Mouse (Mus musculus) forebrain, postnatal 0 days (tissue): ENCODE measurements around the gene Iqcf3. TPM values are rescaled to one million over a fixed set of nuclear protein-coding genes. Genes with fewer than 3 reads are reported as not detected.
A peak's percentile ranks its signal among the peaks of the same experiment; 100 is the strongest.

Experiments
- ATAC-seq: fragments of 200-750 bp; cut with Nextera tagmentation; 2 replicates; pipeline ENCODE4 v1.8.0; 2017; ENCODE audit warnings: mild to moderate bottlenecking, moderate library complexity
- DNase-seq: peaks from one replicate; pipeline ENCODE4 v3.0.0-alpha.2; 2015
- H3K27ac ChIP-seq: fragments of 300-500 bp; sonication (generic); 2 replicates; pipeline ENCODE4 v1.5.1; 2014; ENCODE audit warnings: low read depth, mild to moderate bottlenecking, antibody characterized with exemption, low read length, moderate library complexity, mixed read lengths
- H3K27me3 ChIP-seq: fragments of 300-500 bp; sonication (generic); 2 replicates; pipeline ENCODE4 v1.6.1; 2014; ENCODE audit warnings: mild to moderate bottlenecking, low read length, mixed read lengths; ENCODE audit not compliant: insufficient read depth
- H3K36me3 ChIP-seq: fragments of 300-500 bp; sonication (generic); 2 replicates; pipeline ENCODE4 v1.6.1; 2014; ENCODE audit warnings: mild to moderate bottlenecking, moderate library complexity; ENCODE audit not compliant: insufficient read depth
- H3K4me1 ChIP-seq: fragments of 300-500 bp; sonication (generic); 2 replicates; pipeline ENCODE4 v1.6.1; 2014; ENCODE audit warnings: antibody characterized with exemption; ENCODE audit not compliant: insufficient read depth
- H3K4me2 ChIP-seq: fragments of 300-500 bp; sonication (generic); 2 replicates; pipeline ENCODE4 v1.6.1; 2014; ENCODE audit warnings: low read depth, mild to moderate bottlenecking, moderate library complexity
- H3K4me3 ChIP-seq: fragments of 300-500 bp; sonication (generic); 2 replicates; pipeline ENCODE4 v1.5.1; 2014; ENCODE audit warnings: low read depth, low read length, mixed read lengths
- H3K9ac ChIP-seq: fragments of 300-500 bp; sonication (generic); 2 replicates; pipeline ENCODE4 v1.6.1; 2014; ENCODE audit warnings: mild to moderate bottlenecking
- H3K9me3 ChIP-seq: fragments of 300-500 bp; sonication (generic); 2 replicates; pipeline ENCODE4 v1.6.1; 2016; ENCODE audit warnings: low read length
- CTCF ChIP-seq: sonication (generic); IDR thresholded peaks from 2 replicates; pipeline ENCODE4 v1.5.1; 2016; ENCODE audit warnings: antibody characterized with exemption, control low read depth, low read depth
- WGBS: fragments of 180-500 bp; shearing (Covaris S2); extraction: QIAGEN DNeasy Blood & Tissue Kit; methylation state at CpG from one replicate; pipeline ENCODE4 v1.1.7; 2014; 5-methylcytosine and 5-hydroxymethylcytosine counted together
- polyA plus RNA-seq: library from polyadenylated mRNA; unstranded; fragments of >200 nt; fragmentation: Nextera tagmentation; extraction: Ambion mirVana; gene quantifications from 2 replicates; pipeline ENCODE4 v1.2.1, GENCODE M21; 2015
- total RNA-seq: library from RNA; depleted of rRNA; stranded (reverse); fragments of >200 nt; gene quantifications from 2 replicates; pipeline ENCODE4 v1.2.3, GENCODE M21; 2014

The Iqcf3 gene
- total and polyA plus RNA-seq, 2 experiments from 2014 or later, result not detected

DNA sequence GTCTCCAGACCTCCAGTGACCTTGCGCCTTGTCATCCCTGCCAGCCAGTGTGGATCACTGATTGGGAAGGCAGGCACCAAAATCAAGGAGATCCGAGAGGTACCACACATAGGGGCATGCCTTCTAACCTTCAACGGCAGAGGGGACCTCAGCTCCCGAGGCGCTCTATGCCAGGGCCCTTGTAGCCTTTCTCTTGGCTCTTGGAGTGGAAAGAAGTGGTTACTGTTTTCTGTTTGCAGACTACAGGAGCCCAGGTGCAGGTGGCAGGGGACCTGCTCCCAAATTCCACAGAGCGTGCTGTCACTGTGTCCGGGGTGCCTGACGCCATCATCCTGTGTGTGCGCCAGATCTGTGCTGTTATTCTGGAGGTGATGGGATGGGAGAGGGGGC, 100.4 kb downstream of the Iqcf3 start:
- peaks cover 37% of the 10 kb centered on the region for H3K36me3 ChIP-seq
- H3K27me3 ChIP-seq, result no peaks in the 10 kb centered on the region
- ATAC-seq, result no peak
- 87% methylated on average over 9 of the region's 9 CpGs for WGBS
- DNase-seq, result no peak
- no peak for TF ChIP-seq CTCF
- peaks cover 23% of the 10 kb centered on the region for H3K4me1 ChIP-seq
- no peak overlapping the region for H3K27ac ChIP-seq
- H3K4me3 ChIP-seq, result no peak overlapping the region
- H3K9ac ChIP-seq, result no peak overlapping the region
- no peak overlapping the region for H3K4me2 ChIP-seq
- no peaks in the 10 kb centered on the region for H3K9me3 ChIP-seq

DNA sequence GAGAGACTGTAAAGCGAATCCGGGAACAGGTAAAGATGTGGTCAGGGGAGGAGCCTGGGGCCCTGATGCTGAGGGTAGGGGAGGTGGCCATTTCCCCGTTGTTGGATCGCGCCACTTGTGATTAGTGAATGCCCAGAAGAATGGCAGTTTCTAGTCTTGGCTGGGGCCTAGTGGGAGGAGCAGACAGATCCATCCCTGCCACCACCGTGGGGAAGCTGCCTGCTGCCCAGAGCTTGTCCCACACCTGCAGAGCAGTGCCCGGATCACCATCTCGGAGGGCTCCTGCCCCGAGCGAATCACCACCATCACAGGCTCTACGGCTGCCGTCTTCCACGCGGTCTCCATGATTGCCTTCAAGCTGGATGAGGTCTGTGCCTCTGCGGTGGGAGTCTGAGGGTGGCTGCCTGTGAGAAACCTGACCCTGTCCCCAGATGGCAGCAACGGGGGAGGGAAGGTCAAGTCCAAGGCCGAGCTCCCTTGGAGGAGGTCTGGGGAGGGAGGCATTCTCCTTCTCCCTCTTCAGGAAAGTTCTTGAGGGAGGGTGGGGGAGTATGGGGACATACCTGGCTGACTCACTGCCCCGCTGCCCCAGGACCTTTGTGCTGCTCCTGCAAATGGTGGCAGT, 100.9 kb downstream of the Iqcf3 start:
- TF ChIP-seq CTCF, result no peak
- H3K4me2 ChIP-seq, result no peak overlapping the region
- H3K4me1 ChIP-seq, result peaks cover 24% of the 10 kb centered on the region
- no peaks in the 10 kb centered on the region for H3K27me3 ChIP-seq
- H3K9ac ChIP-seq, result no peak overlapping the region
- no peak for ATAC-seq
- H3K9me3 ChIP-seq, result no peaks in the 10 kb centered on the region
- H3K36me3 ChIP-seq, result peaks cover 37% of the 10 kb centered on the region
- 73% methylated on average over 18 of the region's 18 CpGs for WGBS
- H3K27ac ChIP-seq, result no peak overlapping the region
- no peak overlapping the region for H3K4me3 ChIP-seq
- DNase-seq, result no peak

DNA sequence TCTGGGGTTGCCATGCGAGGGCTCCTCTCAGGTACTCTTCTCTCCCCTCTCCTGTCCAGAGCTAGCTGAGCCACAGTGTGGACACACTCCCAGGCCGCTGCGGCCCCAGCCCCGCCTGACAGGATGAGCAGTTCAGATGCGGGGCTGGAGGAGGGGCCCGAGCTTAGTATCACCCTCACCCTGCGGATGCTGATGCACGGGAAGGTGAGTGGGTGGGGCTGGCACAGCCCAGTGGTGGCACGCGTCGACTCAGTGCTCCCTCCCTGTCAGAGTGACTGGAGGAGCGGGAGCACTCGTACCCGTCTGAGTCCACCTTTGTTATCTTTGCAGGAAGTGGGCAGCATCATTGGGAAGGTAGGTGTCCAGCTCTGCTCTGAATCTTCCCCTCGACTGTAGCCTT, 101.5 kb downstream of the Iqcf3 start:
- no peaks in the 10 kb centered on the region for H3K9me3 ChIP-seq
- peaks cover 22% of the 10 kb centered on the region for H3K4me1 ChIP-seq
- H3K36me3 ChIP-seq, result peaks cover 37% of the 10 kb centered on the region
- 81% methylated on average over 15 of the region's 15 CpGs for WGBS
- H3K4me2 ChIP-seq, result no peak overlapping the region
- no peak overlapping the region for H3K27ac ChIP-seq
- H3K9ac ChIP-seq, result no peak overlapping the region
- no peaks in the 10 kb centered on the region for H3K27me3 ChIP-seq
- no peak overlapping the region for H3K4me3 ChIP-seq
- DNase-seq (no peak), ATAC-seq (no peak)
- TF ChIP-seq CTCF, result no peak

DNA sequence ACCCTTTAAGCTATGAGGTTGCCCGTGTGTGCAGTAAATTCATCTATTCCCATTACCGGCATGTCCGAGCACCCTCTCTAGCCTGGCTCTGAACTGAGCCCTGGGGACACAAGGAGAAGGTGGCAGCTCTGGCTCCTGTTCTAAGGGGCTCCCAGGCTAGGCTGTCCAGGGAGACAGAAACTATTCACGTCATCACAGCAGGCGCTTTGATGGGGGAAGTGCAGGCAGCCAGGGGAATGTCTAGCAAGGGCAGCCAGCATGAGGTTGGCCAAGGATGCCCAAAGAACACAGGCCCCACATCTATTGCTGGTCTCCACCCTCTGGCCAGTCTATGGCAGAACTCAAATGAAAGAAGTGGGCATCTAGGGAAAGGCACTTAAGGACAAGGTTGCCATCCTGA, 103.5 kb downstream of the Iqcf3 start:
- WGBS, result 42% methylated on average over 5 of the region's 5 CpGs
- Histone ChIP-seq H3K4me1 (peaks cover 24% of the 10 kb centered on the region), H3K4me2 (no peak overlapping the region), H3K36me3 (peaks cover 20% of the 10 kb centered on the region), H3K27me3 (no peaks in the 10 kb centered on the region), H3K9me3 (no peaks in the 10 kb centered on the region), H3K27ac (no peak overlapping the region; the same call in 1 of the 2 replicates), H3K9ac (0 out of 2 replicates have a peak overlapping the region, but pooled peaks have one; percentile 35), H3K4me3 (no peak overlapping the region)
- TF ChIP-seq CTCF, result no peak
- DNase-seq (no peak), ATAC-seq (no peak)

DNA sequence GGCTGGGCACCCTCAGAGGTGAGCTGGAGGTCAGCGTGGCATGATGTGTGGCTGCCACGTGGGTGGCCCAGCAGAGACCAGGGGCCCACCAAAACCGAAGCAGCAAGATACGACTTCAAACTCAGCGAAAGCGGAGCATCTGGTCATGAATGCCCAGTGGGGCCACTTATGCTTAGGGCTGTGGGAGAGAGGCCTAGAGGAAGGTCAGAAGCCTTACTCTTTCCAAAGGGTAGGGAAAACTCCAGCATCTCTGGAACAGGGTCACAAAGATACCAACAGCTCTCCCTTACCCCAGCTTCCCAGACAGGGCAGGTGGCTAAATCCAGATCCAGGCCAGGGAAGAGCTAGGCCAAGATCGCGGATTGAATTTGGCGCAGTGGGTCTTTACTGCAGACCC, 104.3 kb downstream of the Iqcf3 start:
- TF ChIP-seq CTCF, result no peak
- H3K27me3 ChIP-seq, result no peaks in the 10 kb centered on the region
- ATAC-seq (no peak), DNase-seq (no peak)
- H3K36me3 ChIP-seq, result peaks cover 15% of the 10 kb centered on the region
- peak overlapping the region; percentile 35; the same call in 1 of the 2 replicates for H3K9ac ChIP-seq
- H3K9me3 ChIP-seq, result no peaks in the 10 kb centered on the region
- H3K4me2 ChIP-seq, result peak overlapping the region; percentile 97
- H3K27ac ChIP-seq, result peak overlapping the region; percentile 57
- H3K4me3 ChIP-seq, result no peak overlapping the region
- peaks cover 29% of the 10 kb centered on the region for H3K4me1 ChIP-seq
- WGBS, result 47% methylated on average over 9 of the region's 9 CpGs

DNA sequence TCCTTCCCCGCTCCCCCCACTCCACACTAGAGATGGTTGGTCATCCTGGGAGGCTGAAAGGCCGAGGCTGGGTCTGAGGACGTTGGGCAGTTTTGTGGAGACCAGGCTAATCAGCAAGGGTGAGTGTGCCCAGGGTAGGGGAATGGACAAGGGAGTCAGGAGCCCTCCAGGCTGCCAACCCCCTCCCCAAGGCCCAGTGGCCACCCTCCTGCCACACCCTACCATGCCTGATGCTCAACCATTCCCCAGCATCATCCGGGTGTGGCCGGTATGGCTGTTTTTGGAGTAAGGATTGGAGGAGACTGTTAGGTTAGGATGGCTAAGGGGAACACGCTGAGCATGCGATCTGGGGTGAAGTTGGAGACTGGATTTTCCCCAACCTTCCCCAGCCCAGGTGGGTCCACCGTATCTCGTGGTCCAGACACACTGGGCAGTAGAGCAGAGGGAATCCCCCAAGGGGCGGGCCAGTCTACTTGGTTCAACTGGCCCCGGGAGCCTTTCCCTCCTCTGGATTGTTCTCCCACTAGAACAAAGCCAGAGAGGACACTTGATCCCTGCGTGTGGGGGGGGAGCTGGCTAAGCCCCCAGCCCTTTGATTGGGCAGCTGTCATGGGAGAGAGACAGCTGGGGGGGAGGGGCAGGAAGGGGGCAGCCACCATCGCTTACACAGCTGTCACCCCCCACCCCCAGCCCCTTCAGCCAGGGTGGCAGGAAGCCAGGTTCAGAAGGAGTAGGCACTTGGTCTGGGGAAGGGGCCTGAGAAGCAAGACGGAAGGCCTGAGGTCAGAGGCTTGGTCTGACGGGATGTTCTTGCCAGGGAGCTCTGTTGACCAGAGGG, 104.9 kb downstream of the Iqcf3 start:
- Histone ChIP-seq H3K9me3 (no peaks in the 10 kb centered on the region), H3K36me3 (peaks cover 9% of the 10 kb centered on the region), H3K9ac (peak overlapping the region; percentile 35), H3K27me3 (no peaks in the 10 kb centered on the region), H3K4me2 (peak overlapping the region; percentile 97), H3K4me1 (peaks cover 29% of the 10 kb centered on the region), H3K27ac (peak overlapping the region; percentile 57), H3K4me3 (no peak overlapping the region)
- no peak for ATAC-seq
- 25% methylated on average over 15 of the region's 15 CpGs for WGBS
- TF ChIP-seq CTCF, result no peak
- DNase-seq, result peak; percentile 24
